ENCODE assay signal across 19 mouse cellular contexts in the genomic region with DNA sequence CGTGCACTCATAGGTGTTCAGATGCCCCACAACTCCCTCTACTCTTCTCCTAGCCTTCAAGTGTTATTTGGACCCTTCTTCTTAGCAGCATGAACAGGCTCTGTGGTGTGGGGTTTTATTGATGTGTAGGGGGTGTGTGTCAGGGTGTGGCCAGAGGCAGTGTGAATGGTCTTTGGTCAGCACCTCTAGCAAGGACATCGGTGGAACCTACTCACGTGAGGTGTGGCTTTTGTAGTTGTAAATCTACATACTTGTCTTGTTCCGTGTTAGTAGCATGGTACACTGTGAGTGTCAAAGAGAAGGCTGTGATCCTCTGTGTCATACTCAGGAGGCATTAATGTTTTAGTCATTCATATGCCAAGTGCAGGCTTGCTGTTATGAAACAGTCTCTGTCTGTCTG.
"Had no signal": no experiment of that assay in that cellular context is flagged by ENCODE, and none has a peak within 500 bp of the region (broad histone marks: within the 10 kb centered on the region; RNA-seq: fewer than 3 reads in every experiment).

No protein-coding gene starts in this region.

- H3K27me3 ChIP-seq: limb, embryonic 13.5 days; liver, embryonic 13.5 days; lung, embryonic 15.5 days; megakaryocyte, embryonic 14.5 days; midbrain, embryonic 15.5 days; neural tube, embryonic 13.5 days; stomach, embryonic 15.5 days had no signal

- ATAC-seq: midbrain, embryonic 15.5 days had no signal

- H3K4me1 ChIP-seq: midbrain, embryonic 15.5 days; neural tube, embryonic 13.5 days had no signal

- H3K4me3 ChIP-seq: limb, embryonic 10.5 days; limb, embryonic 13.5 days; liver, embryonic 13.5 days; lung, embryonic 15.5 days; megakaryocyte, embryonic 14.5 days; midbrain, embryonic 10.5 days; midbrain, embryonic 15.5 days; neural tube, embryonic 13.5 days; stomach, embryonic 15.5 days had no signal

- H3K27ac ChIP-seq: limb, embryonic 13.5 days; liver, embryonic 13.5 days; lung, embryonic 15.5 days; midbrain, embryonic 10.5 days; midbrain, embryonic 15.5 days; neural tube, embryonic 13.5 days; stomach, embryonic 15.5 days had no signal

- H3K36me3 ChIP-seq: limb, embryonic 10.5 days; limb, embryonic 13.5 days; liver, embryonic 13.5 days; lung, embryonic 15.5 days; midbrain, embryonic 10.5 days; midbrain, embryonic 15.5 days; neural tube, embryonic 13.5 days; stomach, embryonic 15.5 days had no signal

- H3K9me3 ChIP-seq: limb, embryonic 10.5 days; limb, embryonic 13.5 days; liver, embryonic 13.5 days; lung, embryonic 15.5 days; midbrain, embryonic 10.5 days; midbrain, embryonic 15.5 days; neural tube, embryonic 13.5 days; stomach, embryonic 15.5 days had no signal

- H3K9ac ChIP-seq: limb, embryonic 13.5 days; liver, embryonic 13.5 days; lung, embryonic 15.5 days; midbrain, embryonic 15.5 days; neural tube, embryonic 13.5 days; stomach, embryonic 15.5 days had no signal

- H3K4me2 ChIP-seq: limb, embryonic 13.5 days; liver, embryonic 13.5 days; lung, embryonic 15.5 days; midbrain, embryonic 15.5 days; neural tube, embryonic 13.5 days; stomach, embryonic 15.5 days had no signal

- DNase-seq: kidney, adult 18-20 months; kidney, adult 9 months; kidney, postnatal 14 days; kidney, postnatal 4 days; liver; liver, embryonic 13.5 days; lung, postnatal 10 days; lung, postnatal 36 days; retina, postnatal 1 day; thymus, adult 18-20 months; thymus, postnatal 36 days had no signal
